In genomic region chr4:72022152-72022551, GRCm38 (mm10) we compare ENCODE assay signal across 28 mouse cellular contexts.
"Had no signal": no experiment of that assay in that cellular context is flagged by ENCODE, and none has a peak within 500 bp of the region (broad histone marks: within the 10 kb centered on the region; RNA-seq: fewer than 3 reads in every experiment).

No protein-coding gene starts in this region.

- H3K4me1 ChIP-seq: embryonic facial prominence, embryonic 10.5 days; embryonic facial prominence, embryonic 12.5 days; embryonic facial prominence, embryonic 13.5 days; embryonic facial prominence, embryonic 15.5 days; forebrain, embryonic 10.5 days; forebrain, embryonic 12.5 days; forebrain, embryonic 13.5 days; forebrain, embryonic 15.5 days had no signal

- H3K27ac ChIP-seq: embryonic facial prominence, embryonic 10.5 days; embryonic facial prominence, embryonic 12.5 days; embryonic facial prominence, embryonic 13.5 days; embryonic facial prominence, embryonic 15.5 days; forebrain, embryonic 10.5 days; forebrain, embryonic 12.5 days; forebrain, embryonic 13.5 days; forebrain, embryonic 15.5 days; gastrocnemius, adult 2 months had no signal

- ATAC-seq: forebrain, embryonic 13.5 days; forebrain, embryonic 14.5 days; forebrain, embryonic 15.5 days; forebrain, embryonic 16.5 days; forebrain, postnatal 0 days had no signal

- H3K4me2 ChIP-seq: embryonic facial prominence, embryonic 12.5 days; embryonic facial prominence, embryonic 13.5 days; embryonic facial prominence, embryonic 15.5 days; forebrain, embryonic 12.5 days; forebrain, embryonic 13.5 days; forebrain, embryonic 15.5 days had no signal

- H3K9me3 ChIP-seq: embryonic facial prominence, embryonic 10.5 days; embryonic facial prominence, embryonic 12.5 days; embryonic facial prominence, embryonic 13.5 days; embryonic facial prominence, embryonic 15.5 days; forebrain, embryonic 10.5 days; forebrain, embryonic 12.5 days; forebrain, embryonic 13.5 days; forebrain, embryonic 15.5 days had no signal

- H3K4me3 ChIP-seq: embryonic facial prominence, embryonic 10.5 days; embryonic facial prominence, embryonic 12.5 days; embryonic facial prominence, embryonic 13.5 days; embryonic facial prominence, embryonic 15.5 days; erythroblast, embryonic 14.5 days; forebrain, embryonic 10.5 days; forebrain, embryonic 12.5 days; forebrain, embryonic 13.5 days; forebrain, embryonic 15.5 days; gastrocnemius, adult 2 months had no signal

- H3K36me3 ChIP-seq: embryonic facial prominence, embryonic 10.5 days; embryonic facial prominence, embryonic 12.5 days; embryonic facial prominence, embryonic 13.5 days; embryonic facial prominence, embryonic 15.5 days; forebrain, embryonic 10.5 days; forebrain, embryonic 12.5 days; forebrain, embryonic 15.5 days had no signal

- H3K9ac ChIP-seq: embryonic facial prominence, embryonic 12.5 days; embryonic facial prominence, embryonic 13.5 days; embryonic facial prominence, embryonic 15.5 days; forebrain, embryonic 12.5 days; forebrain, embryonic 13.5 days; forebrain, embryonic 15.5 days; forebrain, postnatal 0 days had no signal

- DNase-seq: cerebellum, adult 2 months; cerebellum, adult 8-10 months; cerebellum, adult 9-10 months; cerebellum, adult 9-11 months; cerebellum, postnatal 10 days; cerebellum, postnatal 14 days; cerebellum, postnatal 25 days; cerebellum, postnatal 36 days; embryo, embryonic 11 days; forebrain, postnatal 0 days; gastrocnemius, adult 2 months; gastrocnemius, postnatal 10 days; gastrocnemius, postnatal 14 days; gastrocnemius, postnatal 25 days; gastrocnemius, postnatal 36 days; heart, adult 11 months; heart, adult 18-20 months had no signal

- H3K27me3 ChIP-seq: embryonic facial prominence, embryonic 12.5 days; embryonic facial prominence, embryonic 13.5 days; embryonic facial prominence, embryonic 15.5 days; forebrain, embryonic 12.5 days; forebrain, embryonic 13.5 days; forebrain, embryonic 15.5 days had no signal
